Mouse (Mus musculus) forebrain, embryonic 10.5 days (tissue): ENCODE measurements around the gene Sdhaf2. TPM values are rescaled to one million over a fixed set of nuclear protein-coding genes. Genes with fewer than 3 reads are reported as not detected.

Source experiments
- DNase-seq: peaks from one replicate; pipeline ENCODE4 v3.0.0-alpha.2; 2017; ENCODE audit warnings: low spot score; ENCODE audit errors: extremely low spot score
- H3K27ac ChIP-seq: fragments of 300-500 bp; sonication (generic); 2 replicates; pipeline ENCODE4 v1.5.1; 2016; ENCODE audit warnings: mild to moderate bottlenecking
- H3K27me3 ChIP-seq: fragments of 300-500 bp; sonication (generic); 2 replicates; pipeline ENCODE4 v1.6.1; 2016; ENCODE audit warnings: mild to moderate bottlenecking; ENCODE audit not compliant: poor library complexity, severe bottlenecking
- H3K36me3 ChIP-seq: fragments of 300-500 bp; sonication (generic); replicated peaks from 2 replicates; pipeline ENCODE4 v1.6.1; 2016; ENCODE audit warnings: mild to moderate bottlenecking, moderate library complexity
- H3K4me1 ChIP-seq: fragments of 300-500 bp; sonication (generic); 2 replicates; pipeline ENCODE4 v1.6.1; 2016
- H3K4me3 ChIP-seq: fragments of 300-500 bp; sonication (generic); 2 replicates; pipeline ENCODE4 v1.5.1; 2016; ENCODE audit warnings: mild to moderate bottlenecking, moderate library complexity
- H3K9me3 ChIP-seq: fragments of 300-500 bp; sonication (generic); 2 replicates; pipeline ENCODE4 v1.6.1; 2016; ENCODE audit warnings: mild to moderate bottlenecking, moderate library complexity
- WGBS: fragments of 180-500 bp; shearing (Covaris S2); methylation state at CpG from one replicate; pipeline ENCODE4 v1.1.7; 2016; 5-methylcytosine and 5-hydroxymethylcytosine counted together
- polyA plus RNA-seq: library from polyadenylated mRNA; unstranded; fragments of >200 nt; fragmentation: Nextera tagmentation; extraction: Ambion mirVana; gene quantifications from 2 replicates; pipeline ENCODE4 v1.2.1, GENCODE M21; 2016

The Sdhaf2 gene
- polyA plus RNA-seq, 1 experiment from 2014 or later = 65.8 TPM

- under 1% methylated on average over 87 of the region's 93 CpGs for WGBS
- H3K4me3 ChIP-seq = peak within 1 kb of the TSS; percentile 96
These were observed 638 bp downstream of the Sdhaf2 start, which contains the start of gene Cpsf7 for GRCm38 (mm10) chr19:10525106-10525901. Cpsf7 (plus strand) TSS chr19:10525266.

GRCm38 (mm10) chr19:10524784-10525105 lies 1.2 kb downstream of the Sdhaf2 start:
- peak overlapping the region; percentile 100 for H3K27ac ChIP-seq
- no peaks in the 10 kb centered on the region for H3K9me3 ChIP-seq
- peaks cover 33% of the 10 kb centered on the region for H3K36me3 ChIP-seq
- DNase-seq = no peak
- H3K4me1 ChIP-seq = peaks cover 37% of the 10 kb centered on the region
- H3K4me3 ChIP-seq = peak overlapping the region; percentile 96
- WGBS = under 1% methylated on average over 19 of the region's 19 CpGs
- H3K27me3 ChIP-seq = no peaks in the 10 kb centered on the region

More at GRCm38 (mm10) chr19:10525106-10525901, 638 bp downstream of the Sdhaf2 start, which contains the start of gene Cpsf7:
- peak; percentile 94 for DNase-seq
- no peaks in the 10 kb centered on the region for H3K27me3 ChIP-seq
- H3K9me3 ChIP-seq = no peaks in the 10 kb centered on the region
- peak within 1 kb of the TSS; percentile 100 for H3K27ac ChIP-seq
- peaks cover 39% of the 10 kb centered on the region for H3K36me3 ChIP-seq
- peaks cover 37% of the 10 kb centered on the region for H3K4me1 ChIP-seq

- DNase-seq = no peak
- H3K9me3 ChIP-seq = no peaks in the 10 kb centered on the region
- 91% methylated on average over 5 of the region's 5 CpGs for WGBS
- no peak overlapping the region for H3K27ac ChIP-seq
- H3K4me3 ChIP-seq = peak overlapping the region; percentile 96; the same call in 1 of the 2 replicates
- no peaks in the 10 kb centered on the region for H3K27me3 ChIP-seq
- H3K4me1 ChIP-seq = peaks cover 37% of the 10 kb centered on the region
- peaks cover 23% of the 10 kb centered on the region for H3K36me3 ChIP-seq
These were observed 2.4 kb downstream of the Sdhaf2 start for GRCm38 (mm10) chr19:10523483-10524080.

GRCm38 (mm10) chr19:10521926-10522325 lies 4.0 kb downstream of the Sdhaf2 start:
- H3K27me3 ChIP-seq = no peaks in the 10 kb centered on the region
- H3K27ac ChIP-seq = no peak overlapping the region
- DNase-seq = no peak
- WGBS = 83% methylated on average over 1 of the region's 1 CpGs
- peaks cover 20% of the 10 kb centered on the region for H3K36me3 ChIP-seq
- no peak overlapping the region for H3K4me3 ChIP-seq
- no peaks in the 10 kb centered on the region for H3K9me3 ChIP-seq
- H3K4me1 ChIP-seq = peaks cover 26% of the 10 kb centered on the region

GRCm38 (mm10) chr19:10520355-10520754 lies 5.6 kb downstream of the Sdhaf2 start:
- Histone ChIP-seq H3K27me3 (no peaks in the 10 kb centered on the region), H3K9me3 (no peaks in the 10 kb centered on the region), H3K4me1 (peaks cover 16% of the 10 kb centered on the region), H3K36me3 (peaks cover 33% of the 10 kb centered on the region), H3K27ac (no peak overlapping the region), H3K4me3 (no peak overlapping the region)
- no peak for DNase-seq
- WGBS = 56% methylated on average over 1 of the region's 1 CpGs

GRCm38 (mm10) chr19:10510759-10511330 lies 15.1 kb downstream of the Sdhaf2 start:
- no peak overlapping the region for H3K4me3 ChIP-seq
- peaks cover 73% of the 10 kb centered on the region for H3K36me3 ChIP-seq
- 90% methylated on average over 6 of the region's 6 CpGs for WGBS
- peak; percentile 4 for DNase-seq
- no peaks in the 10 kb centered on the region for H3K27me3 ChIP-seq
- H3K9me3 ChIP-seq = no peaks in the 10 kb centered on the region
- no peak overlapping the region for H3K27ac ChIP-seq
- no peaks in the 10 kb centered on the region for H3K4me1 ChIP-seq

GRCm38 (mm10) chr19:10502571-10502970 lies 23.4 kb downstream of the Sdhaf2 start:
- peak; percentile 41 for DNase-seq
- Histone ChIP-seq H3K27ac (no peak overlapping the region), H3K27me3 (no peaks in the 10 kb centered on the region), H3K4me3 (no peak overlapping the region), H3K36me3 (peaks cover 83% of the 10 kb centered on the region), H3K9me3 (no peaks in the 10 kb centered on the region), H3K4me1 (no peaks in the 10 kb centered on the region)
- 7% methylated on average over 4 of the region's 4 CpGs for WGBS

- no peaks in the 10 kb centered on the region for H3K4me1 ChIP-seq
- no peaks in the 10 kb centered on the region for H3K9me3 ChIP-seq
- no peak overlapping the region for H3K4me3 ChIP-seq
- no peak for DNase-seq
- no peak overlapping the region for H3K27ac ChIP-seq
- no peaks in the 10 kb centered on the region for H3K27me3 ChIP-seq
- peaks cover 64% of the 10 kb centered on the region for H3K36me3 ChIP-seq
- WGBS = 94% methylated on average over 8 of the region's 8 CpGs
These were observed 25.4 kb downstream of the Sdhaf2 start for GRCm38 (mm10) chr19:10500581-10500980.

- DNase-seq = no peak
- 65% methylated on average over 8 of the region's 8 CpGs for whole genome bisulfite sequencing
- H3K4me1 ChIP-seq = 0 out of 2 replicates have a peak, but pooled peaks cover 4% of the 10 kb centered on the region
These were observed 28.3 kb downstream of the Sdhaf2 start for GRCm38 (mm10) chr19:10497512-10498160.

GRCm38 (mm10) chr19:10496976-10497375 lies 29.0 kb downstream of the Sdhaf2 start:
- no peak overlapping the region for H3K27ac ChIP-seq
- no peaks in the 10 kb centered on the region for H3K9me3 ChIP-seq
- H3K36me3 ChIP-seq = peaks cover 32% of the 10 kb centered on the region
- no peak overlapping the region for H3K4me3 ChIP-seq
- DNase-seq = no peak
- WGBS = 52% methylated on average over 2 of the region's 2 CpGs
- H3K27me3 ChIP-seq = no peaks in the 10 kb centered on the region
- H3K4me1 ChIP-seq = 0 out of 2 replicates have a peak, but pooled peaks cover 6% of the 10 kb centered on the region

More at GRCm38 (mm10) chr19:10497512-10498160, 28.3 kb downstream of the Sdhaf2 start:
- Histone ChIP-seq H3K27ac (no peak overlapping the region), H3K27me3 (no peaks in the 10 kb centered on the region), H3K9me3 (no peaks in the 10 kb centered on the region), H3K4me3 (no peak overlapping the region), H3K36me3 (peaks cover 39% of the 10 kb centered on the region)

GRCm38 (mm10) chr19:10495670-10496069 lies 30.3 kb downstream of the Sdhaf2 start:
- no peak overlapping the region for H3K4me3 ChIP-seq
- no peaks in the 10 kb centered on the region for H3K9me3 ChIP-seq
- H3K36me3 ChIP-seq = peaks cover 19% of the 10 kb centered on the region
- no peak for DNase-seq
- no peaks in the 10 kb centered on the region; the same call in 1 of the 2 replicates for H3K27me3 ChIP-seq
- 91% methylated on average over 1 of the region's 1 CpGs for WGBS
- H3K4me1 ChIP-seq = 0 out of 2 replicates have a peak, but pooled peaks cover 6% of the 10 kb centered on the region
- no peak overlapping the region for H3K27ac ChIP-seq

- H3K27ac ChIP-seq = no peak overlapping the region
- peak; percentile 67 for DNase-seq
- H3K4me1 ChIP-seq = peaks cover 22% of the 10 kb centered on the region
- no peaks in the 10 kb centered on the region for H3K36me3 ChIP-seq
- H3K9me3 ChIP-seq = no peaks in the 10 kb centered on the region
- WGBS = 22% methylated on average over 9 of the region's 9 CpGs
- H3K27me3 ChIP-seq = peaks cover 20% of the 10 kb centered on the region
- H3K4me3 ChIP-seq = no peak overlapping the region
These were observed 39.6 kb downstream of the Sdhaf2 start for GRCm38 (mm10) chr19:10486264-10486738.
